Mouse (Mus musculus) liver, postnatal 0 days (tissue): ENCODE measurements at regions not wholly inside any gene's neighbourhood (a gene's known extent, or its start where the extent isn't known, plus 50 kb on each side); places are given as distances from the start of the nearest gene placed in this dataset.

Experiments used
- ATAC-seq: fragments of 200-750 bp; cut with Nextera tagmentation; 2 replicates; pipeline ENCODE4 v1.8.0; 2017; ENCODE audit warnings: mild to moderate bottlenecking, moderate library complexity
- DNase-seq: peaks from one replicate; pipeline ENCODE4 v3.0.0-alpha.2; 2016
- H3K27ac ChIP-seq: fragments of 300-500 bp; sonication (generic); 2 replicates; pipeline ENCODE4 v1.5.1; 2014; ENCODE audit warnings: antibody characterized with exemption, moderate library complexity, mild to moderate bottlenecking, low read depth
- H3K27me3 ChIP-seq: fragments of 300-500 bp; sonication (generic); 2 replicates; pipeline ENCODE4 v1.6.1; 2014; ENCODE audit warnings: low read length, control low read depth, mixed read lengths; ENCODE audit not compliant: insufficient read depth
- H3K36me3 ChIP-seq: fragments of 300-500 bp; sonication (generic); replicated peaks from 2 replicates; pipeline ENCODE4 v1.6.1; 2014; ENCODE audit warnings: mild to moderate bottlenecking, control low read depth, low read length, moderate library complexity, mixed read lengths; ENCODE audit not compliant: insufficient read depth
- H3K4me1 ChIP-seq: fragments of 300-500 bp; sonication (generic); 2 replicates; pipeline ENCODE4 v1.6.1; 2014; ENCODE audit warnings: antibody characterized with exemption, mild to moderate bottlenecking, control low read depth; ENCODE audit not compliant: insufficient read depth
- H3K4me2 ChIP-seq: fragments of 300-500 bp; sonication (generic); 2 replicates; pipeline ENCODE4 v1.6.1; 2014; ENCODE audit warnings: low read depth, mild to moderate bottlenecking, low read length, moderate library complexity, mixed read lengths
- H3K4me3 ChIP-seq: fragments of 300-500 bp; sonication (generic); 2 replicates; pipeline ENCODE4 v1.5.1; 2014; ENCODE audit warnings: low read depth, low read length
- H3K9ac ChIP-seq: fragments of 300-500 bp; sonication (generic); replicated peaks from 2 replicates; pipeline ENCODE4 v1.6.1; 2014; ENCODE audit warnings: mild to moderate bottlenecking, moderate library complexity
- H3K9me3 ChIP-seq: fragments of 300-500 bp; sonication (generic); 2 replicates; pipeline ENCODE4 v1.6.1; 2016; ENCODE audit warnings: mild to moderate bottlenecking, control low read depth, low read length, mixed read lengths
- CTCF ChIP-seq: sonication (generic); IDR thresholded peaks from 2 replicates; pipeline ENCODE4 v1.5.1; 2016; ENCODE audit warnings: antibody characterized with exemption, low read depth
- EP300 ChIP-seq: IDR thresholded peaks from 2 replicates; pipeline ENCODE4 v1.6.1; 2016; ENCODE audit warnings: antibody characterized with exemption, low read depth, mild to moderate bottlenecking
- WGBS: fragments of 180-500 bp; shearing (Covaris S2); extraction: QIAGEN DNeasy Blood & Tissue Kit; methylation state at CpG from one replicate; pipeline ENCODE4 v1.1.7; 2014; ENCODE audit not compliant: insufficient replicate concordance; 5-methylcytosine and 5-hydroxymethylcytosine counted together

- H3K27me3 ChIP-seq, result no peaks in the 10 kb centered on the region
- no peak overlapping the region for H3K4me3 ChIP-seq
- no peak for ATAC-seq
- DNase-seq, result no peak
- TF ChIP-seq EP300, result peak; percentile 52; the same call in 1 of the 2 replicates
- no peak for TF ChIP-seq CTCF
- no peaks in the 10 kb centered on the region for H3K4me1 ChIP-seq
- H3K9me3 ChIP-seq, result no peaks in the 10 kb centered on the region
- 20% methylated on average over 1 of the region's 1 CpGs for WGBS
- no peaks in the 10 kb centered on the region for H3K36me3 ChIP-seq
- H3K27ac ChIP-seq, result no peak overlapping the region
- no peak overlapping the region for H3K9ac ChIP-seq
- no peak overlapping the region for H3K4me2 ChIP-seq
Measured at GRCm38 (mm10) chr7:135935180-135935579, 219.0 kb upstream of the Mki67 start.

- no peaks in the 10 kb centered on the region for H3K36me3 ChIP-seq
- H3K4me1 ChIP-seq, result no peaks in the 10 kb centered on the region
- no peak overlapping the region for H3K27ac ChIP-seq
- DNase-seq (no peak), ATAC-seq (no peak)
- no peaks in the 10 kb centered on the region for H3K27me3 ChIP-seq
- H3K9me3 ChIP-seq, result no peaks in the 10 kb centered on the region
- TF ChIP-seq EP300, result no peak
- no peak for TF ChIP-seq CTCF
- no peak overlapping the region for H3K4me2 ChIP-seq
- no peak overlapping the region for H3K9ac ChIP-seq
- H3K4me3 ChIP-seq, result no peak overlapping the region
- 71% methylated on average over 3 of the region's 3 CpGs for WGBS
Measured at GRCm38 (mm10) chr7:135937465-135937864, 221.3 kb upstream of the Mki67 start.

GRCm38 (mm10) chr7:135939341-135939740, 223.2 kb upstream of the Mki67 start:
- 79% methylated on average over 5 of the region's 5 CpGs for WGBS
- TF ChIP-seq CTCF, result no peak
- no peak for TF ChIP-seq EP300

DNA sequence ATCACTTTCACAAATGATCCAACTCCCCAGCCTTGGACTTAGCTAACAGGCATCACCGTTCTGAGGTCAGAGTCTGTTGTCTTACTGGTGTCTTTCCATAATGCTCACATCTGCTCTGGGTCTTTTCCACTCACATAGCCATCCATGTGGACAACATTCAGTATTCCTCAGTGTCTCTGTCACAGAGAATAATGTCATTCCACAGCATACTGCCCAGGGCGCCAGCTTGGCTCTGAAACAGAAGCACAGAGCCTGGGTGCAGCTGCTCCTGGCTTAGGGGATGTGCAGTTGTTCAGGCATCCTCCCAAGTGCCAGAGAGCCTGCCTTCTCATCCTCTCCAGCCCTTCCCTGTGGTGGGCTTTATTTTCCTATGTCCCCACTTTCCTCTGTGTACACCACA, 226.7 kb upstream of the Mki67 start:
- Histone ChIP-seq H3K4me3 (no peak overlapping the region), H3K27me3 (0 out of 2 replicates have a peak, but pooled peaks cover 3% of the 10 kb centered on the region), H3K9ac (no peak overlapping the region), H3K9me3 (no peaks in the 10 kb centered on the region), H3K4me2 (no peak overlapping the region), H3K36me3 (no peaks in the 10 kb centered on the region), H3K4me1 (no peaks in the 10 kb centered on the region), H3K27ac (no peak overlapping the region)
- ATAC-seq (no peak), DNase-seq (no peak)
- no peak for TF ChIP-seq EP300
- TF ChIP-seq CTCF, result no peak
- WGBS, result 81% methylated on average over 2 of the region's 2 CpGs

More at GRCm38 (mm10) chr7:135939341-135939740, 223.2 kb upstream of the Mki67 start:
- no peaks in the 10 kb centered on the region for H3K36me3 ChIP-seq
- no peak for DNase-seq
- no peak for ATAC-seq
- H3K9ac ChIP-seq, result no peak overlapping the region
- no peak overlapping the region for H3K4me2 ChIP-seq
- H3K4me3 ChIP-seq, result no peak overlapping the region
- H3K27me3 ChIP-seq, result no peaks in the 10 kb centered on the region
- no peaks in the 10 kb centered on the region for H3K9me3 ChIP-seq
- H3K27ac ChIP-seq, result no peak overlapping the region
- H3K4me1 ChIP-seq, result no peaks in the 10 kb centered on the region

DNA sequence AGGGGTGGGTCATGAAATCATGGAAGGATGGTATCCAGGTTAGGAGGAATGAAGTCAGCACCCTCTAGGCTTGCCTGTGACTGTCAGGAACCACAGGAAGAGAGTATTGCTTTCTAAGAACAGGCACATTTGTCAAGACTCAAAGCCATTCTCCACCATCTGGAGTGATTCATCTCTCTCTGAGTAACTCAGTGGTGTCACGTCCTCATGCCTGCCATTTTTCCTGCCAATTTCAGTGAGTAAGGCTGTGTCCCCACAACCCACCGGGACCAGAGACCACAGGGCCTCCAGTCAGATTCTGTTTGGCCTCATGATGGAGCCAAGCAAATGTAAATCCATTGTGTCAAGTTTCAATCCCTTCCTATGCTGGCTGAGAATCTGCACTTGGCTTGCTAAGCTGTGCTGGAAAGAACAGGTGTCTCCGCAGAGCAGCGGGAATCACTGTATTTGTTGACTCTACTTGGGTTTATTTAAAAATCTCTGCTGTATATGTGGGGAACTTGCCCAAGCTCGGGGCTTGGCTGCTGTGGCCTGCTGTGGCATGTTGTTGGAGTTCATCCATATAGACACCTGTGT, 230.0 kb upstream of the Mki67 start:
- DNase-seq, result no peak
- no peak overlapping the region for H3K4me3 ChIP-seq

GRCm38 (mm10) chr7:135961026-135961425, 244.9 kb upstream of the Mki67 start:
- WGBS, result 87% methylated on average over 8 of the region's 8 CpGs
- no peak for TF ChIP-seq CTCF
- no peak for TF ChIP-seq EP300
- no peak for DNase-seq

More for the DNA sequence above, 230.0 kb upstream of the Mki67 start:
- WGBS, result 73% methylated on average over 5 of the region's 5 CpGs
- 0 out of 2 replicates have a peak, but pooled peaks cover 3% of the 10 kb centered on the region for H3K27me3 ChIP-seq
- no peaks in the 10 kb centered on the region for H3K4me1 ChIP-seq
- H3K9ac ChIP-seq, result no peak overlapping the region
- H3K9me3 ChIP-seq, result no peaks in the 10 kb centered on the region
- ATAC-seq, result no peak
- no peak for TF ChIP-seq CTCF
- no peak for TF ChIP-seq EP300
- H3K27ac ChIP-seq, result no peak overlapping the region
- no peaks in the 10 kb centered on the region for H3K36me3 ChIP-seq
- no peak overlapping the region for H3K4me2 ChIP-seq

More at GRCm38 (mm10) chr7:135961026-135961425, 244.9 kb upstream of the Mki67 start:
- no peaks in the 10 kb centered on the region for H3K36me3 ChIP-seq
- no peaks in the 10 kb centered on the region for H3K27me3 ChIP-seq
- no peak for ATAC-seq
- no peak overlapping the region for H3K27ac ChIP-seq
- no peak overlapping the region for H3K4me2 ChIP-seq
- no peaks in the 10 kb centered on the region for H3K4me1 ChIP-seq
- no peak overlapping the region for H3K4me3 ChIP-seq
- H3K9me3 ChIP-seq, result no peaks in the 10 kb centered on the region
- H3K9ac ChIP-seq, result no peak overlapping the region
